8 mouse cellular contexts compared by ENCODE assay signal in the genomic region with DNA sequence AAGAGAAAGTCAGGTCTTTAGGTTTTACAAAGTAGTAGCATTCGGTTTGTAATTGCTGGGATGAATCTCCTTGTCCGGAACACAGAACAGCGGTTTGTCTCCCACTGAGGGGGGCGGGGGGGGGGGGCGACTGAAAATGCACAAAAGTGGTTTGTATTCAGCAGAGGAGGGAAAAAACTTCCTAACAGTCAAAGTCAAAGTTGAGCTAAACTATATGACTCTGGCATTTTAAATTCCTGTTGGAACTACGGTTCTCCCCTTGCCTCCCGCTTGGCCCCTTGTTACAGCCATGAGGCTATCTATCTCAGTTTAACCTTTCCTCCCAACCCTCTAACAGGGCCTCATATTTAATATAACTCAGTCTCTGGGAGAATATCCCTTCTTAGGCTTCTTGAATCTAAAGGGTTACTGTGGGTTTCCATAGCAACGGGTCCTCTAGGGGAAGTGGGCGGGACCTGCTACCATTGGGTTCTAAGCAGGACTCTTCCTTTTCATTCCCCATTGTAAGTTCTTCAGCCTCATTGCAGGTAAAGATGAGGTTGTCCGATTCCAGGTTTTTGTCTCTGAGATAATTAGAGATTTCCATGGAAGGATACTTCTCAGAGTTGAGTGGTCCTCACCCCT. TPM values are rescaled to one million over a fixed set of nuclear protein-coding genes. Genes with fewer than 3 reads are reported as not detected.
DNase-seq lines count a peak whose midpoint lies in the region; ATAC-seq and TF ChIP-seq lines count a peak whose summit lies in the region.

No protein-coding gene starts in this region.

- H3K9me3 ChIP-seq in heart, embryonic 15.5 days (replicated peaks), result no peaks in the 10 kb centered on the region
- H3K9me3 ChIP-seq in stomach, postnatal 0 days (ENCODE audit: control insufficient read depth, low read length), result no peaks in the 10 kb centered on the region

- peak overlapping the region; percentile 92 for H3K27ac ChIP-seq in heart, embryonic 15.5 days
- no peak overlapping the region for H3K27ac ChIP-seq in macrophage
- H3K27ac ChIP-seq in stomach, postnatal 0 days (replicated peaks), result peak overlapping the region; percentile 98

- ATAC-seq in heart, embryonic 15.5 days (replicated peaks; ENCODE audit: insufficient number of reproducible peaks, insufficient read depth, low FRiP score, low read depth), result no peak
- no peak for ATAC-seq in stomach, postnatal 0 days (ENCODE audit: low FRiP score, low TSS enrichment)

- peaks cover 30% of the 10 kb centered on the region for H3K4me1 ChIP-seq in heart, embryonic 15.5 days (replicated peaks)
- H3K4me1 ChIP-seq in stomach, postnatal 0 days (replicated peaks; ENCODE audit: control insufficient read depth, insufficient read depth), result peaks cover 3% of the 10 kb centered on the region; the same call in 1 of the 2 replicates

- peak overlapping the region; percentile 86 for H3K9ac ChIP-seq in heart, embryonic 15.5 days
- peak overlapping the region; percentile 97 for H3K9ac ChIP-seq in stomach, postnatal 0 days (ENCODE audit: low read length)

- DNase-seq in urinary bladder, postnatal 14 days (ENCODE audit: low spot score), result peak; percentile 48
- DNase-seq in urinary bladder, postnatal 4 days (ENCODE audit: low spot score in 2 of 2), result no peak
- peak; percentile 94 for DNase-seq in embryo, embryonic 11 days
- DNase-seq in kidney, postnatal 14 days, result peak; percentile 72
- DNase-seq in stomach, postnatal 0 days (ENCODE audit: low spot score), result peak; percentile 53
- DNase-seq in right cerebral cortex, postnatal 14 days, result no peak

- no peaks in the 10 kb centered on the region for H3K36me3 ChIP-seq in heart, embryonic 15.5 days
- no peaks in the 10 kb centered on the region for H3K36me3 ChIP-seq in macrophage (ENCODE audit: inconsistent target)
- H3K36me3 ChIP-seq in stomach, postnatal 0 days (ENCODE audit: control insufficient read depth, insufficient read depth, low read length), result no peaks in the 10 kb centered on the region

- H3K4me3 ChIP-seq in heart, embryonic 15.5 days, result peak overlapping the region; percentile 83
- peak overlapping the region; percentile 53 for H3K4me3 ChIP-seq in macrophage (ENCODE audit: inconsistent target)
- peak overlapping the region; percentile 99 for H3K4me3 ChIP-seq in stomach, postnatal 0 days (ENCODE audit: low read depth, low read length)

- H3K27me3 ChIP-seq in heart, embryonic 15.5 days, result no peaks in the 10 kb centered on the region
- no peaks in the 10 kb centered on the region for H3K27me3 ChIP-seq in stomach, postnatal 0 days (ENCODE audit: control insufficient read depth, insufficient read depth, low read length)

- 3% methylated on average over 10 of the region's 10 CpGs for WGBS in heart, embryonic 15.5 days
- 3% methylated on average over 9 of the region's 10 CpGs for WGBS in macrophage (ENCODE audit: missing documents)
- 1% methylated on average over 10 of the region's 10 CpGs for WGBS in stomach, postnatal 0 days

- peak overlapping the region; percentile 80 for H3K4me2 ChIP-seq in heart, embryonic 15.5 days
- peak overlapping the region; percentile 70 for H3K4me2 ChIP-seq in stomach, postnatal 0 days (replicated peaks; ENCODE audit: low read depth)

- no peak for TF ChIP-seq EP300 in stomach, postnatal 0 days (optimal IDR thresholded peaks at IDR 0.05)

- TF ChIP-seq CTCF in stomach, postnatal 0 days (IDR thresholded peaks at IDR 0.05; ENCODE audit: low read depth), result no peak

- H3K79me2 ChIP-seq in macrophage (ENCODE audit: inconsistent target), result peaks cover 50% of the 10 kb centered on the region

RNA-seq across cellular contexts. Expression of a gene that starts 1.4 kb away (rescaled TPM):
- polyA plus RNA-seq in heart, embryonic 15.5 days (2015; fragmentation: Nextera tagmentation; extraction: Ambion mirVana), result 9.9 and 10.9 TPM in 2 replicates
- total RNA-seq in macrophage (2018; cell fraction: chromatin; rRNA removed), result 10 to 100 TPM in 2 of 26 experiments, 1 to 10 TPM in 24; 1.2 to 10.6 (median 4.2) TPM
- total RNA-seq in macrophage (2018; cell fraction: cytosol; rRNA removed), result 1 to 10 TPM; 2.4 to 7.7 (median 4.0) TPM
- 10 to 100 TPM in 1 of 26 experiments, 1 to 10 TPM in 25; 1.6 to 12.1 (median 4.4) TPM for total RNA-seq in macrophage (2018; cell fraction: nucleus; rRNA removed)
- polyA plus RNA-seq in macrophage (2018), result 2.0 to 3.5 TPM (median 3.3 TPM) in 3 replicates
- 23.7 and 24.7 TPM in 2 replicates for polyA plus RNA-seq in stomach, postnatal 0 days (2015; fragmentation: Nextera tagmentation; extraction: Ambion mirVana)

Comparison
In these comparisons a context has a peak if more than half of its experiments do, and no peak if none do; other contexts are left out.
1. DNase-seq: peak in urinary bladder, postnatal 14 days (single experiment), embryo, embryonic 11 days (single experiment), kidney, postnatal 14 days (single experiment) and stomach, postnatal 0 days (single experiment); none in urinary bladder, postnatal 4 days (0 of 2) and right cerebral cortex, postnatal 14 days (single experiment).
2. Peak in every context shown above with its lines, with median percentiles within 50 percentile points of each other: H3K4me3 ChIP-seq.